Mouse (Mus musculus) colon, adult 2 months (tissue): Measurements from ENCODE around the gene L3mbtl3. TPM values are rescaled to one million over a fixed set of nuclear protein-coding genes. Genes with fewer than 3 reads are reported as not detected.

ENCODE experiments used
- polyA plus RNA-seq: library from polyadenylated mRNA; depleted of rRNA; stranded (reverse); fragments of >200 nt; gene quantifications from 2 replicates; pipeline ENCODE4 v1.2.3, GENCODE M21; 2012; rRNA removed

L3mbtl3 gene
- 4.4 and 4.7 TPM in 2 replicates for polyA plus RNA-seq

DNA sequence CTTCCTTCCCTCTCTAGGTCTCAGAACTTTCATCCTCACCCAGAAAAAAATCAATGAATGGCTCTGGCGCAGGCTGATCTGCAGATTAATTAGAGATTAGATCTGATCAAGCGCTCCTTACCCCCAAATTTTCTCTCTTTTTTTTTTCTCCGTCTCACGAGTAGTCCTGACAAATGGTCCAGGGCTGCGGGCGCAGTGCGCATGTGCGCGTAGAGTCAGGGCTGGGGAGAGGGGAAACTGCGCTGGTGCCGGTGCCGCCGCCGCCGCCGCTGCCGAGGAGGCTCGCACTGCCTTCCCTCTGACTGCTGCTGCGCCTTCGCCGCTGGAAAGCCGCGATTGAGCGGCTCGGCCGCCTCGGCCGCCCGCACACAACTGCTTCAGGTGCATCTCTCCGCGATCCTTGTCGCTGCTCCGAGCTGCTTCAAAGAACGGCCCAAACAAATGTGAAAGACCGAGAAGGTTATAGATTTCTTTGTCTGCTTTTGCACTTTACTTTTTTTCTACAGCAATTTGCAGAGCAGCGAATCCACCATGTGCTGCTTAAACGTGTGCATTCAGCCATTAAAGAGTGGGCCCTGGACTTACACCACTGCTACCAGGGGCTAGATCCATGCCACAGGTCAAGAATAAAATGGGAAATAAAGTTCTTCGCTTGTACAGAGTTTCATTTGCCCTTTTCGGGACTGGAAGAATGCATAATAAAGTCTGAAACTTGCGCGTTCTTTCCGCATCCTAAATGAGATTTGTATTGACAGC is at the start of gene L3mbtl3:
TSS of gene L3mbtl3 (minus strand) at position 182 of the 756 bp plus-strand sequence.

DNA sequence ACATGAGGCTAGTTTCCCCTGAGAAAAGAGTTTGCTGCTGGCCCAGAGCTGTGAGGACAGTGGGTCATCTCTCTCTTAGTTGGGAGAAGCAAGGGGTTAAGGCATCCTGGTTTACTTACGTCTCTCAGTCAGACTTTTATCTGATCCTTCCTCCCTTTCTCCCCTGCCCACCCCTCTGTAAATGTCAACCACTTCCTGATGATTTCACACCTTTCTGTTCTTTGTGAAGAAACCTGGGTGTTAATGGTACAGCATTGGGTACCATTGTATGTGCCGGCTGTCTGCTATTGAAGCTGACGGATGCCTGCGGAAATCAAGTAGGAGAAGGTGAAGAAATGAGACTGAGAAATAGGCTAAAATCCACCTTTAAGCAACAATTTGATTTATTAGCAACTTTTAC is 146.3 kb downstream of the L3mbtl3 start, which contains the start of gene Samd3:
TSS of gene Samd3 (plus strand) at position 220 of the 400 bp plus-strand sequence.

Other genes starting within 250 kb of the L3mbtl3 start
- 0.10 TPM in 1 of 2 replicates, not detected in the other for gene Samd3, start 146.3 kb downstream of the L3mbtl3 start, polyA plus RNA-seq